Mouse (Mus musculus): Measurements from ENCODE around the gene Acy3.
"Not testable (repeated sequence)": the region's sequence is repeated elsewhere in the genome, so short reads cannot be mapped to it uniquely, and the experiment has no call there.

The Acy3 gene

GRCm38 (mm10) chr19:3986334-3986733 lies at the start of gene Acy3:
TSS of gene Acy3 (plus strand) at chr19:3986570.
- DNase-seq (ENCODE audit: low spot score in 2 of 2) = peak in 1 of 2 experiments; percentile 57

- DNase-seq (ENCODE audit: low spot score in 2 of 2) = peak in 1 of 2 experiments; percentile 60
Observed at GRCm38 (mm10) chr19:3942315-3942714, 44.1 kb upstream of the Acy3 start.

DNA sequence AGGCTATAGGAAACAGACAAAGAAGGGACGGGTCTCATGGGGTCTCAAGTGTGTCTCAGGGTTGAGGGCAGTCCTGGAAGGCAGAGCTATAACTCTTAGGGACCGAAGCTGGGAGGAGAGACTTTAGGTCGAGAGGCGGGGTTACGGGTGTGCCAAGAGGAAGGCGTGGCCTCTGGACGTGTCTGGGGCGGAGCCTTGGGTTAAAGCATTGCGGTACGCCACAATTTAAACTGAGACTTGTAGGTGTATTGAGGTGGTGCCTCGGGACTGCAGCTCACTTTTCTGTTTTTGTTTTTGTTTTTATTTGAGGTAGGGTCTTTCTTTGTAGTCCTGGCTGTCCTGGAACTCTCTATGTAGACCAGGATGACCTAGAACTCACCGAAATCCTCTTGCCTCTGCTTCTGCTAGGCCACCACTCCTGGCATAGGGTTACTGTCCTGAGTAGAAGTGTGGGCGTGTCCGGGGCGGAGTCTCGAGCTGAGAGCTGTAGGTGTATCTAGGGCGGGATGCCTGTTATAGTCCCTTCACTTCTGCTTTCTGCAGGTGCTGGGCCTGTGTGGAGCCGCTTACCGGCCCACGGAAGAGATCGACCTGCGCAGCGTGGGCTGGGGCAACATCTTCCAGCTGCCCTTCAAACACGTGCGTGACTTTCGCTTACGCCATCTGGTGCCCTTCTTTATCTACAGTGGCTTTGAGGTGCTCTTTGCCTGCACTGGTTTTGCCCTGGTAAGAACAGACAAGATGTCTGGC lies 43.2 kb upstream of the Acy3 start:
- peak; percentile 77 to 83 for DNase-seq (ENCODE audit: low spot score in 2 of 2)

- DNase-seq (ENCODE audit: low spot score in 2 of 2) = peak; percentile 60 to 78
Observed at GRCm38 (mm10) chr19:3945872-3946564, 40.4 kb upstream of the Acy3 start.

- peak; percentile 65 to 87 for DNase-seq (ENCODE audit: low spot score in 2 of 2)
Observed at GRCm38 (mm10) chr19:3946715-3947114, 39.7 kb upstream of the Acy3 start.

- no peak for DNase-seq (ENCODE audit: low spot score in 2 of 2)
Observed at GRCm38 (mm10) chr19:3947813-3948212, 38.6 kb upstream of the Acy3 start.

DNA sequence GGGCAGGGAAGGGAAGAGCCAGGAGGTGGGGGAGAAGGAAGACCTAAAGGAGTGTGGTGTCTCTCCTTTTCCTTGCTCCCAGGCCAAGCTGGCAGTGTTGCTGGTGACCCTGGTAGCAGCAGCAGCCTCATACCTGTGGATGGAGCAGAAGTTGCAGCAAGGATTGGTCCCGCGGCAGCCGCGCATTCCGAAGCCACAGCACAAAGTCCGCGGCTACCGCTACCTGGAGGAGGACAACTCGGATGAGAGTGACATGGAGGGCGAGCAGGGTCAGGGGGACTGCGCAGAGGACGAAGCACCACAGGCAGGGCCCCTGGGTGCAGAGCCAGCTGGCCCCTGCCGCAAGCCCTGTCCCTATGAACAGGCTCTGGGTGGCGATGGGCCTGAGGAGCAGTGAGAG lies 37.8 kb upstream of the Acy3 start:
- no peak for DNase-seq (ENCODE audit: low spot score in 2 of 2)

DNA sequence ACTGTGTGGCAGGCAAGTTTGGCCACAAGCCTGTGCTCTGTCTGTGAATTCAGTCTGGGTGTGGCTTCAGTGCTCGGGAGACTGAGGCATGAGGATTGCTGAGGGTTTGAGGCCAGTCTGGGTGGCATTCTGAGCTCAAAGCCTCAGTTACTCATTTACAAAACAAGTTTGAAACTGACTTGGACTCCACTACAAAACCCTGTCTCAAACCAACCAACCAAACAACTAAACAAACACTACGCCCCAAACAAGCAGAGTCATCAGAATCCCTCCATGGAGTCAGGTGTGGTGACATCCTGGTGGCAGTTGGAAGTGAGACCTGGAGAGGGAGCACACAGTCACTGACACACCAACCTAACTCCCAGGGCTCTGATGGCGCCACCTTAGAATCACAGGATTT lies 36.0 kb upstream of the Acy3 start:
- DNase-seq (ENCODE audit: low spot score in 2 of 2) = no peak

DNA sequence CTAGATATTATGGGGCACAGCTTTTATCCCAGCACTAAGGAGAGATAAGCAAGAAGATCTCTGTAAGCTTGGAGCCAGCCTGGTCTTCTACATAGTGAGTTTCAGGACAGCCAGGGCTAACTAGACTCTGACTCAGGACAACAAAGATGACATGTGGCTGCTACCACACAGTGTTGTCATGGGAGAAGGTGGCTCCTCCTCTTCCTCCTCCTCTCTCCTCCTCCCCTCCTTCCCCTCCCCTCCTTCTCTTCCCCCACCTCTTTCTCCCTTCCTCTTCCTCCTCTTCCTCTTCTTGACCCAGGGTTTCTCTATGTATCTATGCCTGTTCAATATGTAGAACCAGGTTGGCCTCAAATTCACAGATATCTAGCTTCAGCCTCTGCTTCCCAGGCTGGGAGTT lies 34.9 kb upstream of the Acy3 start:
- no peak for DNase-seq (ENCODE audit: low spot score in 2 of 2)

DNA sequence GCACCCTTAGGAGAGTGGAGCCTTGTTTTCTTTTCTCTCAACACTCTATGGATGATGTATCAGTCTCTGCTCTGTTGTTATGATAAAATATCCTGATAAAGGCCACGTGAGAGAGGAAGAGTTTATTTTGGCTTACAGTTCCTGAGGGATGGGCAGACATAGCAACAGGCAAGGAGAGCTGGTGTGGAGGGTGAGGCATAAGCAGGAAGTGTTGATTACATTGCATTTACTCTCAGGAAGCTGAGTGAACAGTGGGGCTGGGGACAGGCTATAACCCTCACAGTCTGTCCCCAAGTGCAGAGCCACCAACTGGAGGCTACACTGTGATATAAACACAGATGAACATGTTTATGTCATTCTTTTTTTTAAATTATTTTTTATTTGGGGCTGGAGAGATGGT lies 34.3 kb upstream of the Acy3 start:
- DNase-seq (ENCODE audit: low spot score in 2 of 2) = no peak

DNA sequence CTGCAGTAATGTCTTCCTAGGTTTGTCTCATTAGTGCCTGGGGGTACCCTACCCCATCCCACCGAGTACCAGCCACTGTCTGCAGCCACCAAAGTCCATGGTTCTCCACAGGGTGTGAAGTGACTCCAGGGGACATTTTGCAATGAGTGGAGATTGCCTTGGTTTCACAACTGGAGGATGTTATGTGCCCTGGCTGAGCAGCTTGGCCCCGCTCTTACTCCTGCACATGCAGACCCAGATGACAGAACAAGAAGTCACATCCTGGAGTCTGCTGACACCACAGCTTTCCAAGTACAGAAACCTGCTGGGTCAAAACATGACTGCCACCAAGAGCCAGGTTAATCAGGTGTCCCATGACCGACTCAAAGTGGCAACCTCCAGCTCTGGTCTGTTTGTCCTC lies 31.3 kb upstream of the Acy3 start:
- DNase-seq (ENCODE audit: low spot score in 2 of 2) = no peak

DNA sequence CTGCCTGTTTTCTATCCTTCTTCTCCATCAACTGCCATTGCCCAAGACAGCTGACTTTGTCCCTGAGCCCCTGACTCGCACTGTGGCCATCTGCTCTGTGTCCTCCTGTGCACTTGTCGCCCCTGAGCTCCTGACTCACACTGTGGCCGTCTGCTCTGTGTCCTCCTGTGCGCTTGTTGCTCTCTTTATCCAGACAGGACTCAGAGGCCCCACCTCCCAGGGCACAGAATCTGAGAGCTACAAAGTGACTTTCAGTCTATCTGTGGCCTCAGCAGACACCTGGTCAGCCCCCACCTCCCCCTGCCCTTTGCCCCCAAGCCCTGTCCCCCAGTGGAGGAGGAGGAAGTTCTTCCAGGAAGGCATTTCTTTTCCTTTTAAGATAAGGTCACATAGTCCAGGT lies 30.6 kb upstream of the Acy3 start:
- DNase-seq (ENCODE audit: low spot score in 2 of 2) = no peak

- DNase-seq (ENCODE audit: low spot score in 2 of 2) = not testable (repeated sequence)
Observed at GRCm38 (mm10) chr19:3957296-3958036, 28.9 kb upstream of the Acy3 start.

DNA sequence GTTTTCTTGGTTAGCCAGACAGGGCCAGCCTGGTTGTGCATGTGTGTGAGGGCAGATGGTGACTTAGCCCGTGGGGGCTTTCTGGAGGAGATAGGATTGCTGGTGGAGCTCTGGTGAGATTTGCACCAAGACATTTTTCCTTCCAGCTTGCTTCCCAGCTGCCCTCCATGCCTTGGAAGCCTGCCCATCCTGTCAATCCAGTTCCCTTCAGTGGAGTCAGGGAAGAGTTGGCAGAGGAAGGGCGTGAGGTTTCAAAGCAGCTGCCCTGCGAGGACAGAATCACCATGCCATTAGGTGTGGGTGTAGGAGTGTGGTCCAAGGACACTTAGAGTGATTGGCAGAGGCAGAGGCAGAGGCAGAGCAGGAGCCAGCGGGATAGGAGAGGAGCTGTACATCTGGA lies 27.9 kb upstream of the Acy3 start, which contains the start of gene Aldh3b3:
TSS of gene Aldh3b3 (plus strand) at position 176 of the 400 bp plus-strand sequence.
- DNase-seq (ENCODE audit: low spot score in 2 of 2) = no peak

DNA sequence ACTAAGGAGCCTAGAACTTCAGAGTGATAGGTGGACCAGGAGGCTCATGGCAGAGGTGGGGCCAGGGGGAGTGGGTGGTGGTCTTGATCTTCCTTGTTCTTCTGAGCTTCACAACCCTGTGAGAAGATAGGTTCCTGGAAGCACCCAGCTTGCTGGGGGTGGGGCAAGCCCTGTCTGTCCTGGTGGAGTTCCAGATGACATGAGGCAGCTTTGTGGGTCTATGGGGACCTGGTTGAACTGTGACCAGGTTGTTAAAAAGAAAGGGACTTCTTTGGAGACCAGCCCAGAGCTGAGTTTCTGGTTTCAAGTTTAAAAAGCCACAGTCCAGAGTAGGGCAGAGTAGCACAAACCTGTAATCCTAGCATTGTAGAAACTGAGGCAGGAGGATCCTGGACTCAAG lies 27.3 kb upstream of the Acy3 start:
- DNase-seq (ENCODE audit: low spot score in 2 of 2) = no peak

GRCm38 (mm10) chr19:3960211-3960610 lies 26.2 kb upstream of the Acy3 start:
- no peak for DNase-seq (ENCODE audit: low spot score in 2 of 2)

DNA sequence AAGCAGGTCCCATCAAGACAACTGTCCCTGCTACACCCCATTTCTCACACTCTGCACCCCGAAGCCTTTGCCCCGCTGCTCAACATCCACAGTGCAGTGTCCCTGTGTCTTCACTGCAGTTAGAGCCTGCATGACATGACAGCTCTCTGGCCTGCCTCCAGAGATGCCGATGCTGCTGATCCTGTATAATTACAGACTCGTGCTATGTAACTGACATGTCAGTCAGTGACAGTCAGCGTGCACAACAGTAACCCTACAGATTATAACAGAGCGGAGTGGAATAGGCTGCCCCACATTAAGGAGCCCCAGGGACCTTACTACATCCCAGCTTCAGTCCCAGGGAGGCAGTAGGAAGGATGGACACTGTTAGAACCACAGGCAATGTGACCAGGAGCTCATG lies 24.6 kb upstream of the Acy3 start:
- not testable (repeated sequence) for DNase-seq (ENCODE audit: low spot score in 2 of 2)

DNA sequence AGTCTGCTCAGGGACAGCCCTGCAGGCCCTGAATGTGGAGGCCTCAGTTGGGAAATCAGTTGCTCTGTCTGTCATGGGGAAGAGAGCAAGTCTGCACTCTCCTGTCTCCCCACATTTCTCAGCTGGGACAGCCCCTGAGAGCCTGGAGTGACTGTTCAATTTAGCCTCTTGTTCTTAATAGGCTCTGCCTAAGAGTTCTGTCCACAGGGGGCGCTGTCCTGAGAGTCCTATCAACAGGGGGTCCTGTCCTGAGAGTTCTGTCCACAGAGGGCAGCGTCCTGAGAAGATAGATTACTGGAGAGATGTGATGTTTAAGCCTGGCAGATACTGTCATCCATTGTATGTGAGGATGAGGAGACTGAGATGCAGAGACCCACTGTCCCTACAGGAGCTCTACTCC lies 23.9 kb upstream of the Acy3 start:
- no peak for DNase-seq (ENCODE audit: low spot score in 2 of 2)

DNA sequence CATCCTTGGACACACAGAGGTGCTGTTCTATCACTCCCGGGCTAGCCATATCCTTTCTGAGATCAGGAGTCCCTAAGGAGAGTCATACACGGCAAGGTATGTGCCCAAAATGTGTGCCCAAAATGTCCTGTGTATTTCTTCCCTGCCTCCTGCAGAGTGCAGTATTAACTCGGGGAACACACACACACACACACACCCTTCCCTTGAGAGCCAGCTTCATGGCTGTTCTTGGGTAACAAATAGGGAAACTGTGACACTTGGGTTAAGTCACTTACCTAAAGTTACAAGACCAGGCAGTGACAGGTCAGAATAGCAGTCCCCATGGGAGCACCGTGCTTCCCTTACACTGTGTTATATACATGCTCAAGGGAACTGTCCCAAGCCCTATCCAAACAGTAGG lies 22.3 kb upstream of the Acy3 start:
- DNase-seq (ENCODE audit: low spot score in 2 of 2) = no peak

DNA sequence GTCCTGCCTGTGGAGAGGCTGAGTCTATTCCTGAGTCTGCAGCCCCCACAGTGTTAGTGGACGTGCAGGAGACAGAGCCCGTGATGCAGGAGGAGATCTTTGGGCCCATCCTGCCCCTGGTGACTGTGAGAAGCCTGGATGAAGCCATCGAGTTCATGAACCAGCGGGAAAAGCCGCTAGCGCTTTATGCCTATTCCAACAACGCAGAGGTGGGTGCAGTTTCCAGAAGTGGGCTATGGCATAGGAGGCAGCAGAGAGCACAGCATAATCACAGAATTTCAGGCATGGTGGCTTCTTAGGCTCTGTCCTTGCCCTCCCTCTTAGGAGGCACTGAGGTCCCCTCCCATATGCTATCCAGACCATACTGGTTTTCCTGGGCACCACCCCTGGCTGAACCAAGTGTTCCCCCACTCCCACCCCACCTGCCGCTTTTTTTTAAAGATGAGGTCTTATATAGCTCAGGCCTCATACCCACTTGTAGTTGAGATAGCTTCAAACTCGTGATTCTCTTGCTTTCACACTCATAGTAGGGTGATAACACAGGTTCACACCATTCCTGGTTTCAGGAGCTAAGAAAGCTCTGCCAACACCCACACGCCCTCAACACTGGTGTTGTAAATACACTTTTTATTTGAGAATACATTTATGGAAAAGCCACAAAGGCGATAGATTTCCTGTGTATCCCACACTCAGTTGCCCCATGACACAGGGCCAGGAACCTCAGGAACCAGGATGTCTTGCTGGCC lies 19.9 kb upstream of the Acy3 start:
- DNase-seq (ENCODE audit: low spot score in 2 of 2) = no peak

DNA sequence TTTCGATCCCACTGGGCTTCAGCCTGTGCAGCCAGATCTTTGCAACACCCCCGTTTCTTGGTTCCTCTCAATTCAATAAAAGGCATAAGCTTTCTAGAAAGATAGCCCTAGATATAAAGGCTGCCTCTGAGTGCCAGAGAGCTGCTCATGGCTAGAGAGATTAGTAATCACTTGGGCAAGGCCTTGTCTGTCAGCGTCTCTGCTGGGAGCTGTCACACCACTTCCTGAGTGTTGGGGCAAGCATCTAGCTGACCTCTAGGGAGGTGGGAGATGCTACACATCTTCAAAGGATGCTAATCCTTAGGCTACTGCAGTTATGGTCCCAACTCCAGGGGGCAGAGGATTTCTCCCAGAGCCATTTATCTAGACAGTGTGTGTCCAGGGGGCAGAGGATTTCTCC lies 19.1 kb upstream of the Acy3 start:
- no peak for DNase-seq (ENCODE audit: low spot score in 2 of 2)

- peak in 1 of 2 experiments; percentile 25 for DNase-seq (ENCODE audit: low spot score in 2 of 2)
Observed at GRCm38 (mm10) chr19:3972229-3972628, 14.1 kb upstream of the Acy3 start, which contains the start of gene Aldh3b2. TSS of gene Aldh3b2 (plus strand) at chr19:3972328.
